Mouse (Mus musculus): ENCODE results near the gene Map3k5. TPM values are rescaled to one million over a fixed set of nuclear protein-coding genes. Genes with fewer than 3 reads are reported as not detected.
A peak's percentile ranks its signal among the peaks of the same experiment; 100 is the strongest.

Gene Map3k5
- total and polyA plus RNA-seq, 2 experiments from 2014 or later, result 0.91 to 5.5 TPM

DNA sequence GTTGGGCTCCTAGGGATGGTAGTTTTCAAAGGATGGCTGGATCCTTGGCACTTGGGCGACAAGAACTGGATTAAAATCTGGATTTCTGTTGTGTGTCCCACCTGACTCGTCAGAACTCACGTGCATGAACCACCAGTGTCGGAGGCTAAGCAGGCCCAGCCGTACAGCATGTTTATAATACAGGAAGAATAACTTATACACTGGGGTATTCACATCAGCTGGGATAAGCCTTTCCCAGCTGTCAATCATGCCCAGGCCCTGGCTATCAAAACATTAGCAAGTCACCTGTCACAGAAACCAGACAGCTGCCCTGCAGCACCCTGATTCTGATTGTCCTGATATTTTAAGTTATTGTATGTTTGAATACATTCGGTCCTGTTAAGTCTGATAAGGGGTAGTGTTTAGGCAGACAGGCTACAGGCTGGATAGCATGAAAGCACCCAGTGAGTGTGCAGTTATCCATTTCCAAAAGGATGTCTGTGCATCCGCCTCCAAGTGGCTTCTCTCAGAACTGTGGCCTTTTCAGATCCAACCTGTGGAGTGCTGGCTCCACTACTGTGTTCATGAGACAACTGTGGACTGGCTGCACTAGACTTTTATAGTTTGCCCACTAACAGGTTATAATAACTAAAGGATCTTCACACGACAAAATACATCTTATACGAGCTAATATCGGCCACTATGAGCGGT, 135.6 kb downstream of the Map3k5 start:
- 91% methylated on average over 11 of the region's 11 CpGs for WGBS
- H3K27ac ChIP-seq, result no peak overlapping the region
- no peak overlapping the region for H3K9ac ChIP-seq (replicated peaks; ENCODE audit: low read length)
- H3K4me3 ChIP-seq (ENCODE audit: low read length), result no peak overlapping the region
- H3K36me3 ChIP-seq (ENCODE audit: insufficient read depth, low read length), result no peaks in the 10 kb centered on the region
- H3K4me1 ChIP-seq (ENCODE audit: insufficient read depth, low read length), result no peaks in the 10 kb centered on the region
- no peak for TF ChIP-seq CTCF (IDR thresholded peaks at IDR 0.05; ENCODE audit: low read depth)
- no peaks in the 10 kb centered on the region for H3K27me3 ChIP-seq (ENCODE audit: insufficient read depth, low read length)
- no peak for DNase-seq (ENCODE audit: low spot score)
- H3K9me3 ChIP-seq (ENCODE audit: low read length), result no peaks in the 10 kb centered on the region
- no peak for ATAC-seq
- no peak overlapping the region for H3K4me2 ChIP-seq (ENCODE audit: low read depth, low read length)

DNA sequence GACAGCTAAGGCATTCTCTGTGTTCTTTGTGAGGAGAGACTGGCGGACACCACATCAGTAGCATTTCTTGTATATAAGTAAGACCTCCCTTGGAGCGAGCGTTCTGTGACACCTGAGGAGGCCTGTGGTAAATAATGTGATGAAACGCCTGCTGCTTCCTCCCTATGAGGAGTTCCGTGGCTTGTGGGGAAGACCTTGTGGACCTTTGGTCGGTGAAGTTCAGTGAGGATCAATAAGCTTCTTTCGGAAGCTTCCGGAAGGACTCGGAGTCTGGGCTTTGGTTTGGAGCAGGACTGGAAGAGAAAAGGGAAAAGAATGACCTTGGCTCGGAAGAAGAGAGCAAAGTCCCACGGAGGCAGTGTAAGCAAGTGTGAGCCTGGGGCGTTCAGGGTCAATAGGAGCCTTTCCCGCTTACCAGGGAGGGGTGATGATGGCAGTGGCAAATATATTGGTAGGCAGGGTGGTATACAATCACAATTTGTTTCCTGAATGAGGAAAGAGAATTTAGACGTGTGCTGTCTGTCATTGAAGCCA, 136.4 kb downstream of the Map3k5 start:
- no peak overlapping the region for H3K9ac ChIP-seq (replicated peaks; ENCODE audit: low read length)
- no peak overlapping the region for H3K4me2 ChIP-seq (ENCODE audit: low read depth, low read length)
- H3K4me3 ChIP-seq (ENCODE audit: low read length), result no peak overlapping the region
- DNase-seq (ENCODE audit: low spot score), result no peak
- H3K4me1 ChIP-seq (ENCODE audit: insufficient read depth, low read length), result no peaks in the 10 kb centered on the region
- no peaks in the 10 kb centered on the region for H3K36me3 ChIP-seq (ENCODE audit: insufficient read depth, low read length)
- H3K9me3 ChIP-seq (ENCODE audit: low read length), result no peaks in the 10 kb centered on the region
- WGBS, result 86% methylated on average over 14 of the region's 14 CpGs
- TF ChIP-seq CTCF (IDR thresholded peaks at IDR 0.05; ENCODE audit: low read depth), result no peak
- H3K27ac ChIP-seq, result no peak overlapping the region
- H3K27me3 ChIP-seq (ENCODE audit: insufficient read depth, low read length), result no peaks in the 10 kb centered on the region
- no peak for ATAC-seq

DNA sequence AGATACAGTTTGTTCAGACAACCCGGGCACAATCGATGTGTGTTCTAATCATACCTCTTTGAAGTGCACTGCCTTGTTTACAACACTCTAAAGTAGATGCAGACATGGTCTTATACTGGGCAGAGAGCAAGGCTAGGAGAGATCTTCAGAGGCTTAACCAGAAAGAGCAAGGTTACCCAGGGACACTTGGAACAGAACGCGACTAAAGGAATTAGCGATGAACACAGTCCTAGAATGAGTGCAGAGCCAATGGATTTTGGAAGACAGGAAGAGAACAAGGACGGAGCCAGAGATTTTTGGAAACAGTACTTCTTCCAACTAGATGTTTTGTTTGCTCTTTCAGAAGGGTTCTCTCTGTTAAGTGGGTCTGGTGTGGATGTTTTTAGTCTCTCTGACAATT, 137.4 kb downstream of the Map3k5 start:
- ATAC-seq (no peak), DNase-seq (ENCODE audit: low spot score) (no peak)
- Histone ChIP-seq H3K9ac (replicated peaks; ENCODE audit: low read length) (no peak overlapping the region), H3K4me1 (ENCODE audit: insufficient read depth, low read length) (no peaks in the 10 kb centered on the region), H3K27ac (no peak overlapping the region), H3K4me3 (ENCODE audit: low read length) (no peak overlapping the region), H3K4me2 (ENCODE audit: low read depth, low read length) (no peak overlapping the region), H3K36me3 (ENCODE audit: insufficient read depth, low read length) (no peaks in the 10 kb centered on the region), H3K9me3 (ENCODE audit: low read length) (no peaks in the 10 kb centered on the region), H3K27me3 (ENCODE audit: insufficient read depth, low read length) (no peaks in the 10 kb centered on the region)
- TF ChIP-seq CTCF (IDR thresholded peaks at IDR 0.05; ENCODE audit: low read depth), result no peak
- WGBS, result 92% methylated on average over 6 of the region's 6 CpGs

- WGBS, result 64% methylated on average over 7 of the region's 7 CpGs
These were observed 139.1 kb downstream of the Map3k5 start for GRCm38 (mm10) chr10:20073236-20073893.

DNA sequence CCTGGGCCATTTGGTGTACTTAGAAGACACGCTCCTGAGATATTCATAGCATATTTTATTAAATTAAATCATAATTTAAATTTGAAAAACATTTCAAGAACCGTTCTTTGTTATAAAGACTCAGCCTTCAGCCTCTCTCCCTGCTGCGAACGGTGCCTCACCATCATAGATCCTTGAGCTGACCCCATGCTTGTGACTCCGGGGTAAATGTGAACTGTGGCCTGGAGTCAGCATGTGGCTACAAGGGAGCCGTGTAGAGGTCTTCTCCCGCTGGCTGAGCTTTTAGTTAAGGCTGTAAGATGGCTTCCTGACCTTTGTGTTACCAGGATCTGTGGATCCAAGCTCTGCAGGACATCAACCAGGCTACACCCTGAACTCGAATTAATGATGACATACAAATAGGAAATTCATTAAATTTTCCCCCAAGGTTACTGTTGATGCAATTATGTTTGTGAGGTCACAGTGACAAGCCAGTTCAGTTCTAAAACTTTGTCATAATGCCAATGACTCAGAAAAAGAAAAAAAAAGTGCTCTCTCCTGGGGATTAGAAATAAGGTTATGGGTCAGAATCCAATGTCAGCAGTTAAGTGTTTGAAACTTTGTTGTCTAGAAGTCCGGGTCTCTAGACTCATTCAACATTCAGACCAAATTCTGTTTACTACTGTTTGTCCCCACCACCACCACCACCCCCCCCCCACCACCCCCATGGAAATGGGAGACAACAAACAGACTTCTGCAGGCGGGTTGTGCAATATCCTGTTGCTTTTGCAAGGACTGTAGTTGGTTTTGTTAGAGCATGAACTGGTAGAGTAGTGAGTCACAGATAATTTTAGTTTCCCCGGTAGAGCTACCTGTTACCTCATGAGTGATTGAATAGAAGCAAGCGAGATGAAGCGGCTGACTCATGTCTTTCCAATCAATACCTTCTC, 142.5 kb downstream of the Map3k5 start:
- no peak overlapping the region for H3K27ac ChIP-seq
- H3K4me2 ChIP-seq (ENCODE audit: low read depth, low read length), result no peak overlapping the region
- no peaks in the 10 kb centered on the region for H3K27me3 ChIP-seq (ENCODE audit: insufficient read depth, low read length)
- WGBS, result 69% methylated on average over 13 of the region's 13 CpGs
- H3K36me3 ChIP-seq (ENCODE audit: insufficient read depth, low read length), result no peaks in the 10 kb centered on the region
- no peaks in the 10 kb centered on the region for H3K9me3 ChIP-seq (ENCODE audit: low read length)
- H3K4me3 ChIP-seq (ENCODE audit: low read length), result no peak overlapping the region
- TF ChIP-seq CTCF (IDR thresholded peaks at IDR 0.05; ENCODE audit: low read depth), result no peak
- H3K4me1 ChIP-seq (ENCODE audit: insufficient read depth, low read length), result no peaks in the 10 kb centered on the region
- H3K9ac ChIP-seq (replicated peaks; ENCODE audit: low read length), result no peak overlapping the region
- DNase-seq (ENCODE audit: low spot score) (no peak), ATAC-seq (no peak)

More at GRCm38 (mm10) chr10:20073236-20073893, 139.1 kb downstream of the Map3k5 start:
- no peak overlapping the region for H3K4me3 ChIP-seq (ENCODE audit: low read length)
- no peak overlapping the region for H3K9ac ChIP-seq (replicated peaks; ENCODE audit: low read length)
- H3K4me2 ChIP-seq (ENCODE audit: low read depth, low read length), result no peak overlapping the region
- ATAC-seq (peak; percentile 72), DNase-seq (ENCODE audit: low spot score) (peak; percentile 74)
- peak; percentile 80 for TF ChIP-seq CTCF (IDR thresholded peaks at IDR 0.05; ENCODE audit: low read depth)
- no peaks in the 10 kb centered on the region for H3K27me3 ChIP-seq (ENCODE audit: insufficient read depth, low read length)
- no peaks in the 10 kb centered on the region for H3K36me3 ChIP-seq (ENCODE audit: insufficient read depth, low read length)
- H3K4me1 ChIP-seq (ENCODE audit: insufficient read depth, low read length), result no peaks in the 10 kb centered on the region
- H3K27ac ChIP-seq, result no peak overlapping the region
- no peaks in the 10 kb centered on the region for H3K9me3 ChIP-seq (ENCODE audit: low read length)

GRCm38 (mm10) chr10:20078350-20078749, 144.1 kb downstream of the Map3k5 start:
- no peaks in the 10 kb centered on the region for H3K9me3 ChIP-seq (ENCODE audit: low read length)
- no peak for ATAC-seq
- WGBS, result 98% methylated on average over 2 of the region's 2 CpGs
- no peak overlapping the region for H3K4me3 ChIP-seq (ENCODE audit: low read length)
- no peak overlapping the region for H3K9ac ChIP-seq (replicated peaks; ENCODE audit: low read length)
- no peak overlapping the region for H3K4me2 ChIP-seq (ENCODE audit: low read depth, low read length)
- TF ChIP-seq CTCF (IDR thresholded peaks at IDR 0.05; ENCODE audit: low read depth), result no peak
- no peak overlapping the region for H3K27ac ChIP-seq
- no peaks in the 10 kb centered on the region for H3K4me1 ChIP-seq (ENCODE audit: insufficient read depth, low read length)
- no peaks in the 10 kb centered on the region for H3K27me3 ChIP-seq (ENCODE audit: insufficient read depth, low read length)
- DNase-seq (ENCODE audit: low spot score), result no peak
- no peaks in the 10 kb centered on the region for H3K36me3 ChIP-seq (ENCODE audit: insufficient read depth, low read length)
